Mouse (Mus musculus): ENCODE measurements at regions not wholly inside any gene's neighbourhood (a gene's known extent, or its start where the extent isn't known, plus 50 kb on each side); places are given as distances from the start of the nearest gene placed in this dataset.
A peak's percentile ranks its signal among the peaks of the same experiment; 100 is the strongest.

DNA sequence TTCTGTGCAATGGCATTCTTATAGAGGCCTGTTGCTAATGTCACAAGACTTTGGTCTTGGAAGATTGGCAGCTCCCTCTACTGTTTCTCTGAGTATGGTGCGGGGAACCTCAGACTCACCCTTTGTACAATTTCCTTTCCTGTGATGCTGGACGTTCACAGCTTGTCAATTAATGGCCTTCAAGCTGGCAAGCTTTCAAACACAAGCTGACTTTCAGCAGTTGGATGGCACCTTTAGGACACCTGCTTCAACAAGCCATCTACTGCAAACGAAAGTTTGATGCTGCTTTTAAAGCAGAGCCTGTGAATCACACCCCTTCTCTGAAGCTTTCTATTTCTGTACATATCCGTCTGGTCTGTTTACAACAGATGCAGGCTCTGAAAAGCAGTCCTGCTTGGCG lies 841.0 kb upstream of the Ptprd start:
- Histone ChIP-seq H3K36me3 (ENCODE audit: insufficient read depth, low read length) (no peaks in the 10 kb centered on the region), H3K9ac (replicated peaks; ENCODE audit: low read length) (no peak overlapping the region), H3K4me2 (ENCODE audit: low read depth, low read length) (no peak overlapping the region), H3K9me3 (ENCODE audit: low read length) (no peaks in the 10 kb centered on the region), H3K4me3 (ENCODE audit: low read length) (no peak overlapping the region), H3K27ac (no peak overlapping the region), H3K27me3 (ENCODE audit: insufficient read depth, low read length) (no peaks in the 10 kb centered on the region), H3K4me1 (ENCODE audit: insufficient read depth, low read length) (no peaks in the 10 kb centered on the region)
- WGBS, result 51% methylated on average over 5 of the region's 5 CpGs
- peak; percentile 55 for TF ChIP-seq CTCF (IDR thresholded peaks at IDR 0.05; ENCODE audit: low read depth)
- DNase-seq (ENCODE audit: low spot score) (peak; percentile 49), ATAC-seq (no peak)
